Mouse (Mus musculus): ENCODE results near the gene Trim17. TPM values are rescaled to one million over a fixed set of nuclear protein-coding genes. Genes with fewer than 3 reads are reported as not detected.

Gene Trim17
- polyA plus RNA-seq, 1 experiment: 0.23 TPM

- no peaks in the 10 kb centered on the region for H3K27me3 ChIP-seq (ENCODE audit: control insufficient read depth, insufficient read depth, low read length)
- no peak for DNase-seq (ENCODE audit: low read depth in 1 of 2, low spot score in 2 of 2)
- H3K4me3 ChIP-seq (ENCODE audit: extremely low read depth, insufficient read depth, insufficient read length): peak overlapping the region; percentile 86
- H3K4me1 ChIP-seq (ENCODE audit: control insufficient read depth, insufficient read depth, insufficient read length): peaks cover 11% of the 10 kb centered on the region; the same call in 1 of the 2 replicates
- under 1% methylated on average over 20 of the region's 20 CpGs for WGBS
- peak overlapping the region; percentile 97 for H3K27ac ChIP-seq (ENCODE audit: insufficient read depth, low read length)
- no peak; the same call in 1 of the 2 replicates for TF ChIP-seq POLR2A (IDR thresholded peaks at IDR 0.05; ENCODE audit: low read depth, low read length)
- no peak for TF ChIP-seq CTCF (IDR thresholded peaks at IDR 0.05; ENCODE audit: extremely low read depth, insufficient read depth, insufficient read length, insufficient replicate concordance)
- H3K36me3 ChIP-seq (ENCODE audit: control insufficient read depth, insufficient read depth, low read length): no peaks in the 10 kb centered on the region
These were observed 820 bp downstream of the Trim17 start for GRCm38 (mm10) chr11:58955143-58955867.

GRCm38 (mm10) chr11:58955868-58956257, 1.4 kb downstream of the Trim17 start:
- Histone ChIP-seq H3K27ac (ENCODE audit: insufficient read depth, low read length) (no peak overlapping the region), H3K36me3 (ENCODE audit: control insufficient read depth, insufficient read depth, low read length) (no peaks in the 10 kb centered on the region), H3K4me1 (ENCODE audit: control insufficient read depth, insufficient read depth, insufficient read length) (peaks cover 11% of the 10 kb centered on the region; the same call in 1 of the 2 replicates), H3K4me3 (ENCODE audit: extremely low read depth, insufficient read depth, insufficient read length) (peak overlapping the region; percentile 45), H3K27me3 (ENCODE audit: control insufficient read depth, insufficient read depth, low read length) (no peaks in the 10 kb centered on the region)
- 35% methylated on average over 8 of the region's 8 CpGs for WGBS
- TF ChIP-seq CTCF (IDR thresholded peaks at IDR 0.05; ENCODE audit: extremely low read depth, insufficient read depth, insufficient read length, insufficient replicate concordance) (no peak), POLR2A (IDR thresholded peaks at IDR 0.05; ENCODE audit: low read depth, low read length) (no peak)
- no peak for DNase-seq (ENCODE audit: low read depth in 1 of 2, low spot score in 2 of 2)

- Histone ChIP-seq H3K27me3 (ENCODE audit: control insufficient read depth, insufficient read depth, low read length) (no peaks in the 10 kb centered on the region), H3K4me3 (ENCODE audit: extremely low read depth, insufficient read depth, insufficient read length) (no peak overlapping the region), H3K4me1 (ENCODE audit: control insufficient read depth, insufficient read depth, insufficient read length) (peaks cover 11% of the 10 kb centered on the region; the same call in 1 of the 2 replicates), H3K27ac (ENCODE audit: insufficient read depth, low read length) (no peak overlapping the region), H3K36me3 (ENCODE audit: control insufficient read depth, insufficient read depth, low read length) (no peaks in the 10 kb centered on the region)
- no peak for TF ChIP-seq POLR2A (IDR thresholded peaks at IDR 0.05; ENCODE audit: low read depth, low read length)
- no peak for TF ChIP-seq CTCF (IDR thresholded peaks at IDR 0.05; ENCODE audit: extremely low read depth, insufficient read depth, insufficient read length, insufficient replicate concordance)
- no peak for DNase-seq (ENCODE audit: low read depth in 1 of 2, low spot score in 2 of 2)
- 95% methylated on average over 5 of the region's 5 CpGs for WGBS
These were observed 2.9 kb downstream of the Trim17 start for GRCm38 (mm10) chr11:58957226-58957914.

GRCm38 (mm10) chr11:58958536-58958935, 4.1 kb downstream of the Trim17 start:
- no peaks in the 10 kb centered on the region for H3K36me3 ChIP-seq (ENCODE audit: control insufficient read depth, insufficient read depth, low read length)
- WGBS: 88% methylated on average over 6 of the region's 6 CpGs
- H3K4me3 ChIP-seq (ENCODE audit: extremely low read depth, insufficient read depth, insufficient read length): no peak overlapping the region
- peaks cover 9% of the 10 kb centered on the region; the same call in 1 of the 2 replicates for H3K4me1 ChIP-seq (ENCODE audit: control insufficient read depth, insufficient read depth, insufficient read length)
- no peak for DNase-seq (ENCODE audit: low read depth in 1 of 2, low spot score in 2 of 2)
- TF ChIP-seq POLR2A (IDR thresholded peaks at IDR 0.05; ENCODE audit: low read depth, low read length) (no peak), CTCF (IDR thresholded peaks at IDR 0.05; ENCODE audit: extremely low read depth, insufficient read depth, insufficient read length, insufficient replicate concordance) (no peak)
- no peaks in the 10 kb centered on the region for H3K27me3 ChIP-seq (ENCODE audit: control insufficient read depth, insufficient read depth, low read length)
- H3K27ac ChIP-seq (ENCODE audit: insufficient read depth, low read length): 0 out of 2 replicates have a peak overlapping the region, but pooled peaks have one; percentile 2

GRCm38 (mm10) chr11:58959186-58959825, 4.8 kb downstream of the Trim17 start:
- no peak for DNase-seq (ENCODE audit: low read depth in 1 of 2, low spot score in 2 of 2)
- TF ChIP-seq CTCF (IDR thresholded peaks at IDR 0.05; ENCODE audit: extremely low read depth, insufficient read depth, insufficient read length, insufficient replicate concordance): no peak
- TF ChIP-seq POLR2A (IDR thresholded peaks at IDR 0.05; ENCODE audit: low read depth, low read length): no peak
- Histone ChIP-seq H3K4me1 (ENCODE audit: control insufficient read depth, insufficient read depth, insufficient read length) (peaks cover 6% of the 10 kb centered on the region; the same call in 1 of the 2 replicates), H3K4me3 (ENCODE audit: extremely low read depth, insufficient read depth, insufficient read length) (peak overlapping the region; percentile 64; the same call in 1 of the 2 replicates), H3K27me3 (ENCODE audit: control insufficient read depth, insufficient read depth, low read length) (no peaks in the 10 kb centered on the region), H3K36me3 (ENCODE audit: control insufficient read depth, insufficient read depth, low read length) (no peaks in the 10 kb centered on the region), H3K27ac (ENCODE audit: insufficient read depth, low read length) (peak overlapping the region; percentile 52)
- 17% methylated on average over 15 of the region's 15 CpGs for WGBS

- DNase-seq (ENCODE audit: low read depth in 1 of 2, low spot score in 2 of 2): peak; percentile 74 to 77
- no peaks in the 10 kb centered on the region for H3K27me3 ChIP-seq (ENCODE audit: control insufficient read depth, insufficient read depth, low read length)
- peak overlapping the region; percentile 50 for H3K27ac ChIP-seq (ENCODE audit: insufficient read depth, low read length)
- H3K36me3 ChIP-seq (ENCODE audit: control insufficient read depth, insufficient read depth, low read length): no peaks in the 10 kb centered on the region
- H3K4me3 ChIP-seq (ENCODE audit: extremely low read depth, insufficient read depth, insufficient read length): peak overlapping the region; percentile 64
- 12% methylated on average over 40 of the region's 40 CpGs for WGBS
- peaks cover 6% of the 10 kb centered on the region; the same call in 1 of the 2 replicates for H3K4me1 ChIP-seq (ENCODE audit: control insufficient read depth, insufficient read depth, insufficient read length)
- TF ChIP-seq CTCF (IDR thresholded peaks at IDR 0.05; ENCODE audit: extremely low read depth, insufficient read depth, insufficient read length, insufficient replicate concordance) (no peak), POLR2A (IDR thresholded peaks at IDR 0.05; ENCODE audit: low read depth, low read length) (no peak)
These were observed 5.5 kb downstream of the Trim17 start for GRCm38 (mm10) chr11:58959921-58960465.

Measured in spleen, adult 2 months (tissue).